Mouse (Mus musculus) G1E (cell line): ENCODE results near the gene Ankrd17. TPM values are rescaled to one million over a fixed set of nuclear protein-coding genes. Genes with fewer than 3 reads are reported as not detected.
A peak's percentile ranks its signal among the peaks of the same experiment; 100 is the strongest.

Experiments used
- ATAC-seq: 2 replicates; pipeline ENCODE4 v1.8.0; 2016; ENCODE audit warnings: mild to moderate bottlenecking; ENCODE audit not compliant: insufficient number of reproducible peaks, poor library complexity, low FRiP score, severe bottlenecking; ENCODE audit errors: extremely low read depth
- DNase-seq: peaks from one replicate; pipeline ENCODE4 v3.0.0; 2012; ENCODE audit warnings: low spot score
- H3K27me3 ChIP-seq: 2 replicates; pipeline ENCODE4 v1.6.1; 2012; ENCODE audit warnings: mild to moderate bottlenecking, low read length, inconsistent platforms; ENCODE audit not compliant: insufficient read depth
- H3K36me3 ChIP-seq: replicated peaks from 2 replicates; pipeline ENCODE3; 2012; ENCODE audit warnings: mild to moderate bottlenecking, inconsistent platforms
- H3K4me1 ChIP-seq: 2 replicates; pipeline ENCODE4 v1.6.1; 2012; ENCODE audit warnings: low read depth, low read length, inconsistent platforms, mixed read lengths; ENCODE audit not compliant: insufficient read depth
- H3K4me3 ChIP-seq: 2 replicates; pipeline ENCODE4 v1.5.1; 2012; ENCODE audit warnings: low read depth, mild to moderate bottlenecking, inconsistent platforms, low read length, moderate library complexity, mixed read lengths
- H3K9me3 ChIP-seq: replicated peaks from 2 replicates; pipeline ENCODE4 v1.6.1; 2012; ENCODE audit warnings: inconsistent platforms
- CTCF ChIP-seq: IDR thresholded peaks from 2 replicates; pipeline ENCODE4 v1.5.1; 2012; ENCODE audit warnings: low read depth, low read length, inconsistent platforms, mixed read lengths
- GATA1 ChIP-seq: IDR thresholded peaks from 2 replicates; pipeline ENCODE4 v1.6.1; 2012; ENCODE audit warnings: borderline replicate concordance, low read length, inconsistent platforms, mixed read lengths
- GATA2 ChIP-seq: IDR thresholded peaks from 2 replicates; pipeline ENCODE4 v1.6.1; 2012; ENCODE audit warnings: low read depth, low read length, inconsistent platforms, borderline replicate concordance
- POLR2AphosphoS5 ChIP-seq: IDR thresholded peaks from 2 replicates; pipeline ENCODE4 v1.6.1; 2012; ENCODE audit warnings: low read depth, low read length, inconsistent platforms; ENCODE audit not compliant: insufficient replicate concordance
- TAL1 ChIP-seq: conservative IDR thresholded peaks from 2 replicates; pipeline ENCODE4 v1.6.1; 2012; ENCODE audit warnings: low read depth, low read length, inconsistent platforms, mixed read lengths
- polyA plus RNA-seq: library from polyadenylated mRNA; stranded (reverse); fragments of >175 nt; gene quantifications from 2 replicates; pipeline ENCODE4 v1.2.3, GENCODE M21; 2012
- total RNA-seq, 2 experiments: library from RNA; stranded (forward) in 1 of 2; stranded (reverse) in 1 of 2; fragments of 200-1000 nt in 1 of 2; fragments of >200 nt in 1 of 2; fragmentation: Nextera tagmentation in 1 of 2; gene quantifications; 2 replicates each; pipeline ENCODE4 v1.2.3; 2014 to 2017

The Ankrd17 gene
- total and polyA plus RNA-seq, 3 experiments = 17.5 to 182 (median 97.9) TPM

DNA sequence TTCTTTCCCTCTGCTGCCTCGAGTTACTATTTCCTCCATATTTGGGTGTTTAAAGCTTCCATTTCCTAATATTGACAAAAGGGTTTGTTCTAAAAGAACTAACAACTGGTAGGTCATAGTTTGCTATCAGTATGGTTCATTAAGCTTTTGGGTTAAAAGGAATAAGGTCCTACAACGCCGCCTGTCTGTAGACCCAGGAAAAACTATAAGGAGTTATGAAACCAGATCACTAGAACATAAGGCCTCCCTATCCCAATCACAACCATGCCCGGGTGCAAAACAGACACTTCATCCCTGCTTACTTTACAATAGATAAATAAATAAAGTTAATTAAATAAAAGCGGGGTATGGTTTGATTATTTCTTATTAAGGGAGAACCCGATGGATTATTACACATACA lies 1.9 kb downstream of the Ankrd17 start:
- TF ChIP-seq POLR2AphosphoS5 (no peak), CTCF (0 out of 2 replicates have a peak, but pooled peaks have one; percentile 10)
- Histone ChIP-seq H3K36me3 (peaks cover 33% of the 10 kb centered on the region), H3K4me1 (peaks cover 32% of the 10 kb centered on the region), H3K27me3 (no peaks in the 10 kb centered on the region), H3K4me3 (peak overlapping the region; percentile 99), H3K9me3 (no peaks in the 10 kb centered on the region)
- peak; percentile 21 for DNase-seq
- peak; percentile 55 for ATAC-seq

GRCm38 (mm10) chr5:90355824-90356223 lies 10.6 kb downstream of the Ankrd17 start:
- no peak for DNase-seq
- no peak for TF ChIP-seq GATA2
- no peak for TF ChIP-seq GATA1
- TF ChIP-seq POLR2AphosphoS5 = no peak
- peak; percentile 74 for TF ChIP-seq TAL1
- no peak for TF ChIP-seq CTCF
- peaks cover 58% of the 10 kb centered on the region for H3K36me3 ChIP-seq
- no peak overlapping the region for H3K4me3 ChIP-seq
- H3K9me3 ChIP-seq = no peaks in the 10 kb centered on the region
- peaks cover 57% of the 10 kb centered on the region for H3K4me1 ChIP-seq
- peak; percentile 83 for ATAC-seq
- H3K27me3 ChIP-seq = no peaks in the 10 kb centered on the region

- peaks cover 48% of the 10 kb centered on the region for H3K36me3 ChIP-seq
- ATAC-seq (no peak), DNase-seq (no peak)
- peaks cover 61% of the 10 kb centered on the region for H3K4me1 ChIP-seq
- TF ChIP-seq GATA1 = no peak
- H3K27me3 ChIP-seq = no peaks in the 10 kb centered on the region
- no peaks in the 10 kb centered on the region for H3K9me3 ChIP-seq
- H3K4me3 ChIP-seq = no peak overlapping the region
Measured at GRCm38 (mm10) chr5:90353552-90354317, 12.6 kb downstream of the Ankrd17 start.

GRCm38 (mm10) chr5:90346877-90347276 lies 19.5 kb downstream of the Ankrd17 start:
- TF ChIP-seq GATA2 = no peak
- no peak for TF ChIP-seq POLR2AphosphoS5
- no peak for TF ChIP-seq GATA1
- TF ChIP-seq TAL1 = no peak
- TF ChIP-seq CTCF = no peak
- Histone ChIP-seq H3K36me3 (peaks cover 13% of the 10 kb centered on the region), H3K4me1 (peaks cover 38% of the 10 kb centered on the region), H3K9me3 (no peaks in the 10 kb centered on the region), H3K27me3 (no peaks in the 10 kb centered on the region), H3K4me3 (no peak overlapping the region)
- DNase-seq (no peak), ATAC-seq (peak; percentile 29; the same call in 1 of the 2 replicates)

DNA sequence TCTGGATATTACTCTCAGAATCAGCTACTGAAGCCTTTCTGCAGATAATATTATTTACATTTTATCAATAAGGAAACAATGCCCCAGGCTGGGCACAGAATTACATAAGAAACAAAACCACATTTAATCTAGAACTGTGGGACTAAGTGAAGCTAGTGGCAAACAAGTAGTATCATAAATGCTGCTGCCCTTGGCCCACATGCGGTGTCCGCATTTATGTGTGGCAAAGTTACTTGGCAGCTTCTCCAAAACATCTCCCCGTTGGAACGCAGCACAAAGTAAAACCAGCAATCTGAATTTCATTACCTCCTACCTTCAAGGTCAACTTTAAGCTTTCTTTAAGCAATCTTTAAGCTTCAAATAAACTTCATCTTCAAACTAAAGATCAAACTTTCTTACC lies 25.5 kb downstream of the Ankrd17 start:
- no peak for DNase-seq
- TF ChIP-seq GATA2 = no peak
- TF ChIP-seq GATA1 = no peak
- TF ChIP-seq CTCF = no peak
- no peak for TF ChIP-seq TAL1
- Histone ChIP-seq H3K4me3 (no peak overlapping the region), H3K9me3 (no peaks in the 10 kb centered on the region), H3K4me1 (peaks cover 42% of the 10 kb centered on the region), H3K27me3 (no peaks in the 10 kb centered on the region), H3K36me3 (peaks cover 2% of the 10 kb centered on the region)
- ATAC-seq = no peak

DNA sequence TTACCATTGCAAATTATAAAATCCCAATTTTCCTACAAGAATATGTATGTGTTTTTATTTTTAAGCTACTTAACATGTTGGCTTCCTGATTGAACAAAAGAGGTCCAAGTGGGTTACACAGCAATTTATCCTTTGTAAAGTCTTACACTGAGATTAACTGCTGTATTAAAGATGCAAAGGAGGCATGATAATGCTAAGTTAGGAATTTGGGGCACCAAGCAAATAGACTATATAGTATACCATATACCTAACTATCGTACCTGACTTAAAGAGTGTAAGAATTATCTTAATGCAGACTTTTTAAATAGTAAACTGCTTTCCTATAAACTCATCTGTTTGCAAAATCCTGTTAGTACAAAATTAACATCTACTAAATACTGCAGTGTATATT lies 26.4 kb downstream of the Ankrd17 start:
- ATAC-seq (no peak), DNase-seq (no peak)
- H3K36me3 ChIP-seq = peaks cover 2% of the 10 kb centered on the region
- H3K4me3 ChIP-seq = no peak overlapping the region; the same call in 1 of the 2 replicates
- no peaks in the 10 kb centered on the region for H3K27me3 ChIP-seq
- peaks cover 40% of the 10 kb centered on the region for H3K4me1 ChIP-seq
- H3K9me3 ChIP-seq = no peaks in the 10 kb centered on the region
- TF ChIP-seq CTCF = no peak
- TF ChIP-seq TAL1 = no peak
- TF ChIP-seq GATA1 = no peak
